Mouse (Mus musculus) embryonic facial prominence, embryonic 15.5 days (tissue): ENCODE results near the gene Dpy19l2. TPM values are rescaled to one million over a fixed set of nuclear protein-coding genes. Genes with fewer than 3 reads are reported as not detected.
"Not testable (repeated sequence)": the region's sequence is repeated elsewhere in the genome, so short reads cannot be mapped to it uniquely, and the experiment has no call there.

Experiments used
- ATAC-seq: fragments of 200-750 bp; cut with Nextera tagmentation; 2 replicates; pipeline ENCODE4 v1.8.0; 2017; ENCODE audit warnings: low read depth, moderate TSS enrichment; ENCODE audit not compliant: insufficient number of reproducible peaks, low FRiP score, low TSS enrichment
- H3K27ac ChIP-seq: fragments of 300-500 bp; sonication (generic); replicated peaks from 2 replicates; pipeline ENCODE4 v1.5.1; 2015; ENCODE audit warnings: mild to moderate bottlenecking, inconsistent platforms
- H3K27me3 ChIP-seq: fragments of 300-500 bp; sonication (generic); 2 replicates; pipeline ENCODE4 v1.6.1; 2015; ENCODE audit warnings: inconsistent platforms
- H3K36me3 ChIP-seq: fragments of 300-500 bp; sonication (generic); 2 replicates; pipeline ENCODE4 v1.6.1; 2015; ENCODE audit warnings: mild to moderate bottlenecking, inconsistent platforms
- H3K4me1 ChIP-seq: fragments of 300-500 bp; sonication (generic); 2 replicates; pipeline ENCODE4 v1.6.1; 2015; ENCODE audit warnings: inconsistent platforms
- H3K4me2 ChIP-seq: fragments of 300-500 bp; sonication (generic); replicated peaks from 2 replicates; pipeline ENCODE4 v1.6.1; 2015; ENCODE audit warnings: mild to moderate bottlenecking, inconsistent platforms
- H3K4me3 ChIP-seq: fragments of 300-500 bp; sonication (generic); replicated peaks from 2 replicates; pipeline ENCODE4 v1.5.1; 2015; ENCODE audit warnings: mild to moderate bottlenecking, inconsistent platforms
- H3K9ac ChIP-seq: fragments of 300-500 bp; sonication (generic); 2 replicates; pipeline ENCODE4 v1.6.1; 2015; ENCODE audit warnings: inconsistent platforms
- H3K9me3 ChIP-seq: fragments of 300-500 bp; sonication (generic); replicated peaks from 2 replicates; pipeline ENCODE4 v1.6.1; 2016; ENCODE audit warnings: inconsistent platforms
- WGBS: fragments of 180-500 bp; shearing (Covaris S2); methylation state at CpG from one replicate; pipeline ENCODE4 v1.1.7; 2015; 5-methylcytosine and 5-hydroxymethylcytosine counted together
- polyA plus RNA-seq: library from polyadenylated mRNA; unstranded; fragments of >200 nt; fragmentation: Nextera tagmentation; extraction: Ambion mirVana; gene quantifications from 2 replicates; pipeline ENCODE4 v1.2.1, GENCODE M21; 2015

The Dpy19l2 gene
- polyA plus RNA-seq: 0.47 and 0.83 TPM in 2 replicates

- Histone ChIP-seq H3K4me3 (peak within 1 kb of the TSS; percentile 43), H3K9ac (no peak within 1 kb of the TSS), H3K27me3 (peaks cover 11% of the 10 kb centered on the region), H3K9me3 (no peaks in the 10 kb centered on the region), H3K4me1 (peaks cover 11% of the 10 kb centered on the region), H3K27ac (no peak within 1 kb of the TSS), H3K36me3 (no peaks in the 10 kb centered on the region), H3K4me2 (peak within 1 kb of the TSS; percentile 83)
- ATAC-seq: no peak
- WGBS: 1% methylated on average over 45 of the region's 45 CpGs
Measured at GRCm38 (mm10) chr9:24695700-24696404, at the start of gene Dpy19l2. Dpy19l2 (minus strand) TSS chr9:24696293.

GRCm38 (mm10) chr9:24744958-24745357 lies 48.9 kb upstream of the Dpy19l2 start:
- no peaks in the 10 kb centered on the region for H3K36me3 ChIP-seq
- H3K9ac ChIP-seq: no peak overlapping the region
- no peaks in the 10 kb centered on the region for H3K9me3 ChIP-seq
- no peaks in the 10 kb centered on the region for H3K4me1 ChIP-seq
- no peak overlapping the region for H3K27ac ChIP-seq
- no peak overlapping the region for H3K4me2 ChIP-seq
- ATAC-seq: no peak
- no peak overlapping the region for H3K4me3 ChIP-seq
- WGBS: 88% methylated on average over 5 of the region's 5 CpGs
- no peaks in the 10 kb centered on the region for H3K27me3 ChIP-seq

GRCm38 (mm10) chr9:24701246-24701645 lies 5.2 kb upstream of the Dpy19l2 start:
- no peak overlapping the region for H3K4me2 ChIP-seq
- no peak overlapping the region for H3K9ac ChIP-seq
- no peak for ATAC-seq
- no peaks in the 10 kb centered on the region for H3K36me3 ChIP-seq
- H3K9me3 ChIP-seq: no peaks in the 10 kb centered on the region
- H3K27ac ChIP-seq: no peak overlapping the region
- H3K27me3 ChIP-seq: peaks cover 4% of the 10 kb centered on the region
- H3K4me3 ChIP-seq: no peak overlapping the region
- H3K4me1 ChIP-seq: peaks cover 4% of the 10 kb centered on the region; the same call in 1 of the 2 replicates

- no peak overlapping the region for H3K27ac ChIP-seq
- ATAC-seq: no peak
- H3K4me2 ChIP-seq: peak overlapping the region; percentile 83
- H3K4me3 ChIP-seq: peak overlapping the region; percentile 43
- H3K9me3 ChIP-seq: no peaks in the 10 kb centered on the region
- H3K36me3 ChIP-seq: no peaks in the 10 kb centered on the region
- peaks cover 11% of the 10 kb centered on the region for H3K27me3 ChIP-seq
- WGBS: 13% methylated on average over 9 of the region's 9 CpGs
- no peak overlapping the region for H3K9ac ChIP-seq
- peaks cover 11% of the 10 kb centered on the region for H3K4me1 ChIP-seq
Measured at GRCm38 (mm10) chr9:24696405-24696778, 299 bp upstream of the Dpy19l2 start.

GRCm38 (mm10) chr9:24637341-24637740 lies 58.8 kb downstream of the Dpy19l2 start:
- not testable (repeated sequence) for H3K27ac ChIP-seq, H3K36me3 ChIP-seq, H3K9me3 ChIP-seq, H3K27me3 ChIP-seq, H3K9ac ChIP-seq, H3K4me2 ChIP-seq, H3K4me3 ChIP-seq, H3K4me1 ChIP-seq, ATAC-seq
- WGBS: 85% methylated on average over 2 of the region's 2 CpGs

- H3K4me2 ChIP-seq: no peak within 1 kb of the TSS
- no peak within 1 kb of the TSS for H3K27ac ChIP-seq
- ATAC-seq: no peak
- H3K36me3 ChIP-seq: no peaks in the 10 kb centered on the region
- no peaks in the 10 kb centered on the region for H3K27me3 ChIP-seq
- 91% methylated on average over 5 of the region's 5 CpGs for WGBS
- no peaks in the 10 kb centered on the region for H3K9me3 ChIP-seq
- H3K4me1 ChIP-seq: no peaks in the 10 kb centered on the region
- no peak within 1 kb of the TSS for H3K9ac ChIP-seq
- no peak within 1 kb of the TSS for H3K4me3 ChIP-seq
Measured at GRCm38 (mm10) chr9:24624896-24625295, 71.2 kb downstream of the Dpy19l2 start, which contains the start of gene Cypt4. Cypt4 (plus strand) TSS chr9:24625196.

GRCm38 (mm10) chr9:24538159-24538558 lies 157.9 kb downstream of the Dpy19l2 start:
- Histone ChIP-seq H3K27me3 (no peaks in the 10 kb centered on the region), H3K4me1 (no peaks in the 10 kb centered on the region), H3K9me3 (no peaks in the 10 kb centered on the region), H3K27ac (no peak overlapping the region), H3K4me3 (no peak overlapping the region), H3K9ac (no peak overlapping the region), H3K4me2 (no peak overlapping the region), H3K36me3 (no peaks in the 10 kb centered on the region)
- WGBS: 30% methylated on average over 2 of the region's 2 CpGs
- no peak for ATAC-seq

GRCm38 (mm10) chr9:24516575-24517139 lies 179.4 kb downstream of the Dpy19l2 start:
- 58% methylated on average over 10 of the region's 10 CpGs for WGBS
- Histone ChIP-seq H3K4me2 (no peak overlapping the region), H3K4me3 (no peak overlapping the region), H3K4me1 (no peaks in the 10 kb centered on the region), H3K9ac (no peak overlapping the region), H3K27me3 (no peaks in the 10 kb centered on the region), H3K36me3 (no peaks in the 10 kb centered on the region), H3K9me3 (no peaks in the 10 kb centered on the region), H3K27ac (no peak overlapping the region)
- ATAC-seq: no peak

GRCm38 (mm10) chr9:24514078-24514469 lies 182.0 kb downstream of the Dpy19l2 start:
- no peak for ATAC-seq
- no peaks in the 10 kb centered on the region for H3K27me3 ChIP-seq
- H3K27ac ChIP-seq: no peak overlapping the region
- H3K9ac ChIP-seq: no peak overlapping the region
- H3K36me3 ChIP-seq: no peaks in the 10 kb centered on the region
- no peak overlapping the region for H3K4me3 ChIP-seq
- H3K4me2 ChIP-seq: no peak overlapping the region
- WGBS: 61% methylated on average over 5 of the region's 5 CpGs
- H3K4me1 ChIP-seq: no peaks in the 10 kb centered on the region
- H3K9me3 ChIP-seq: no peaks in the 10 kb centered on the region

- 59% methylated on average over 9 of the region's 9 CpGs for WGBS
- no peaks in the 10 kb centered on the region for H3K9me3 ChIP-seq
- H3K4me2 ChIP-seq: no peak overlapping the region
- H3K4me1 ChIP-seq: no peaks in the 10 kb centered on the region
- no peak overlapping the region for H3K27ac ChIP-seq
- H3K27me3 ChIP-seq: no peaks in the 10 kb centered on the region
- no peak overlapping the region for H3K4me3 ChIP-seq
- 0 out of 2 replicates have a peak, but pooled peaks have one; percentile 43 for ATAC-seq
- no peak overlapping the region for H3K9ac ChIP-seq
- no peaks in the 10 kb centered on the region for H3K36me3 ChIP-seq
Measured at GRCm38 (mm10) chr9:24513290-24514077, 182.6 kb downstream of the Dpy19l2 start.

GRCm38 (mm10) chr9:24512121-24512539 lies 184.0 kb downstream of the Dpy19l2 start:
- WGBS: 91% methylated on average over 5 of the region's 5 CpGs
- Histone ChIP-seq H3K27me3 (no peaks in the 10 kb centered on the region), H3K27ac (no peak overlapping the region), H3K36me3 (no peaks in the 10 kb centered on the region), H3K9me3 (no peaks in the 10 kb centered on the region), H3K4me1 (no peaks in the 10 kb centered on the region), H3K4me3 (no peak overlapping the region), H3K9ac (no peak overlapping the region), H3K4me2 (no peak overlapping the region)
- ATAC-seq: no peak
